Mouse (Mus musculus) liver, adult 2 months (tissue): ENCODE measurements around the gene Fgd6.

Experiments used
- CTCF ChIP-seq: fragments of 200-500 bp; IDR thresholded peaks from 2 replicates; pipeline ENCODE4 v1.5.1; 2011; ENCODE audit warnings: low read depth, low read length, control low read depth
- POLR2A ChIP-seq: fragments of 200-500 bp; IDR thresholded peaks from 2 replicates; pipeline ENCODE4 v1.6.1; 2011; ENCODE audit warnings: low read length, control low read depth; ENCODE audit not compliant: insufficient read depth; ENCODE audit errors: extremely low read depth

DNA sequence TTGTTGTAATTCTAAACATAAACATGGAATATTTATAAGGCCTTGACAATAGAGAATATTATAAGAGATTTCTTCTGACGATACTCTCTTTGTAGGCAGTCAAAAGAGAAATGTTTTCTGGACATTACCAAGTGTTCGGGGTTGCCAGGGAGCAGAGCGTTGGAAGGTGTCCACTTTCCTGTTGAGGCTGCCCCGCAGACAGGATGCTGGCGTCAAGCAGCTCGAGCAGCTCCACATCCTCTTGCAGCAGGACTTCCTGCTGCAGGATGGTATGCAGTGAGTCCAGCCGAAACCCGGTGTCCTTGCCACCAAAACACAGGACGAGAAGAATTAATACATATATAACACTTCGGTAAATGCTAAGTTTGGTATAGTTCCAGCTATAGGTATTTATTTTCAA lies 35.6 kb upstream of the Fgd6 start:
- TF ChIP-seq CTCF (no peak), POLR2A (no peak)
